Mouse (Mus musculus): ENCODE results near the gene Dnase1l1.

Dnase1l1 gene

DNA sequence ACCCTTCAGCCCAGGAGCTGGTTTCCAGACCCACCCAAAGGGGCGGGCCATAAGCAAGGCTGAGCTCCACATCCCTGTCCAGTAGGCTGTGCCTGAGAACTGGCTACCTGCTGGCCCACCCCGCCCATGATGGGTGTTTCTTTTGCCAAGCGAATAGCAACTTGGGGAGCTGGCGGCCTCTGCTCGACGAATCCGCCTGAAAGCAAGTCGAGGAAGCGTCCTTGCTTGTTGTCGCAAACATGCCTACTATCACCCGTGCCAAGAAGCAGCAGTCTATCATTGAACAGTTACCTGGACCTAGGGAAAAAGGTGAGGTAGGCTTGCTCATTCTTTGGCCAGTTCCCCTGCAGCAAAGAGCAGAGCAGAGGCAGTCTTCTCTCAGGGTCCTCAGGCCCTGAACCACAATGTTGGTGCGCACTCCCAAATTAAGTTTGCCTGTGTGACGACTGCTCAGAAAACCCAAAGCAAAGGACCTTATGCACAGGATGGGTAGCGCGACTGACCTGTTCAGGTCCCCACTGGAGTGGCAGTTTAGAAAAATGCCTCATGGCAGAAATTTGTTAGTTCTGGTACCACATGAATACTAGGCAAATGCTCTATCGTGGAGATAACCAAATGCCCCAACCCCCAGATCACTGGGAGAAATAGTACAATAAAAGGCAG is at the start of gene Dnase1l1, which contains the start of gene Taz:
Gene Dnase1l1, minus strand, starts transcription at position 606 of the 663 bp plus-strand sequence.
Gene Taz, plus strand, starts transcription at position 181 of the 663 bp plus-strand sequence.
- peak; percentile 72 to 79 for DNase-seq

DNA sequence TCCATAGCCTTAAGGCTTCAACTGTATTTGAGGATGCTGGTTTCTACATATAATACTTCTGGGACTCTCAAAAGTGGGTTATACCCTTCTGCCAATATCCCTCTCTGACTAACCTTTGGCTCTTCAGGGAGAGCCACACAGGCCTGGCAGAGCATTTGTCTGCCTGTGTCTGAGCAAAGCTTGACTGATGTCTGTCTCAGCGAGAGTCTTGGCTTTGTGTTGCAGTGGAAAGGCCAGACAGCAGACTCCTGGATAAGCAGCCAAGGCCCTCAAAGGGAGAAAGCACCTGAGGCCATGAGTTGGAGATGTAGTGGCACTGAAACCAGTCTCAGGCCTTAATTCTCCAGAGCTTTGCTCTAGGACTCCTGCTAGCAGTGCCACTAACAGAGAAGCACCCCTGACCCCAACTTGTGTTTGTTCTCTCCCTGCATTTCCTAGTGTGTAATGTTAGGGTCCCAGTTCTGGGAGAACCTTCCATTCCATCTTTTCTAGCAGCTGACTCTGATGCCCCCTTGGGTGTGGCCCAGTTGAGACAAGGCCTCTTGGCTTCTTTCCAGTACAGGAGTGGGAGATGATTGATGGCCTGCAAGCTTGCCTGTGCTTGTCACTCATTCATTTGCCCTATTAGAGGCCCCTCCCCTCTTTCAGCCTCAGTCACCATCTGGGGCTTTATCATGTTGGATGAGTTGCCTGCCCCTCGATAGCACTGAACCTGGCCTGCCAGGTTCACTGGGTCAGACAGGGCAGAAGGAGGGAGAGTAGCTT is 48.2 kb upstream of the Dnase1l1 start:
- DNase-seq: peak; percentile 32 to 56

DNA sequence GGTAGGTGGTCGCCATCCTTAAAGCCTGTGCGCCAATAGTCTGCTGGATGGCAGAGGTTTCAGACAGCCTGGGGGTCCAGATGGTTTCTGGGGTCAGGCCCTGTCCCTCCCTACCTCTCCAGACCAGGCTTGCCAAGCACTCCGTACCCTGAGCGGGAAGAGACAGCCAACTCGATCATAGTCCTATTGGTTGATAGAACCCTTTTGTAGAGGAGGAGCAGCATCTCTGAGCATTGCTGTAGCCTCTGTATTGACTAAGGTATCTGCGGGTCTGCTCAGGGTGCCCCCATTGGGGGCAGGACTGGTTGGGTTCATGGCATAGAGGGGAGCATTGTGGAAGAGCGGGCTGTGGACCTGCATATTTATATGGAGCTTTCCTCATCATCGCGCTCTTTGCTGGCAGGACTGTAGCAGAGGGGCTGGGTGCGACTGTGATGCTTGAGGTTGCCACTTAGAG is 47.1 kb upstream of the Dnase1l1 start:
- DNase-seq: peak in 1 of 2 experiments; percentile 28

DNA sequence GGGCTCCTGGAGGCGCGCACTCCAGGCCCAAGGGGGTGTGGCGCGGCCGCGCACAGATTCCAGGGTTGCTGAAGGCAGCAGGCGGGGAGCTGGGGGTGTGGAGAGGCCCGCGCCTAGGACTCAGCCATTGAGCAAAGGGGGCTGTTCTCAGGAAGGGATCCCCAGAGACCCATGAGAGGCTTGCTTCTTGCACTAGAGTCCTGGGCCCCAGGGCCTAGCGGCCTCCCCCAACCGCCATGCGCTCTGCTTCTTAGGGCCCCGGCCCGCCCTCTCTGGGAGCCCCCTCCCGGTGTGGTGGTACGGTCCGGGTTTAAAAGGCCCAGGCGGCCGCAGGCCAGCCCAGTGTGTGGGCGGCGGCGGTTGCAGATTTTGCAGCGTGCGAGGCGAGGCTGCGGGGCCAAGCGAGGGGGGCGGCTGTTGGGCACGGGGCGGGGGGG is 46.6 kb upstream of the Dnase1l1 start, which contains the start of gene Plxna3:
Gene Plxna3, plus strand, starts transcription at position 342 of the 437 bp plus-strand sequence.
- DNase-seq: peak; percentile 75 to 79

DNA sequence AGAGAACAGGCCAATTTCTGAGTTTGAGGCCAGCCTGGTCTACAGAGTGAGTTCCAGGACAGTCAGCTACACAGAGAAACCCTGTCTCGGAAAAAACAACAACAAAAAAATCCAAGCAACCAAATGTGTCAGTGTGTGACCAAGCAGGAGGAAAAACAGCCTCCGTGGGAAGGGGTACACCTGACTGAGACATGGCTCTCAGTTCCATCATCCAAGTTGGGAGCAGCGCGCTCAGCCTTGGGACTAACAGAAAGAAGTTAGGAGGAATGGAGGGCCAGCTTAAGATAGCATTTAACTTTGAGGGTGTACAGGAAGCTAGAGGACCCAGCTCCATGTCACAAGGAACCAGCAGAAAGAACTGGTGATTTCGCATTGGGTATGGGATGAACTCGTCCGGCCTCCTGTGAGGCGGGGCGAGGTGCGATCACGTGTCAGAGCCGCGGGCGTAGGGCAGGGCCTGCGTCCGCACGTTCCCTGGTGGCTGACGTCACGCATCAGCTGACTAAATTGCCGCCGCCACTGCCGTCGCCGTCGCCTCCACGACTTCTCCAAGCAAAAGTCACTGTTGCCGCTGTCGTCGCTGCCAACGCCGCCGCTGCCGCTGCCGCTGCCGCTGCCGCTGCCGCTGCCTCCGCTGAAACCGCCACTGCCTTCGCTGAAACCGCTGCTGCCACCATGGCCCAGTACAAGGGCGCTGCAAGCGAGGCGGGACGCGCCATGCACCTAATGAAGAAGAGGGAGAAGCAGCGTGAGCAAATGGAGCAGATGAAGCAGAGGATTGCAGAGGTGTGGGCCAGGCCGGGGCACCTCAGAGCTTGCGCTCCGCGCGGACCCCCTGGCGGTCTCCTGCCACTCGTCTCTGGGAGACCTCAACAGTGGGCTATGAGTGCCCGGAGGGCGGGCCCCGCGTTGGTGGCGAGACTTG is 30.7 kb upstream of the Dnase1l1 start, which contains the start of gene Fam50a:
Gene Fam50a, plus strand, starts transcription at position 494 of the 925 bp plus-strand sequence.
- peak; percentile 84 to 92 for DNase-seq

DNA sequence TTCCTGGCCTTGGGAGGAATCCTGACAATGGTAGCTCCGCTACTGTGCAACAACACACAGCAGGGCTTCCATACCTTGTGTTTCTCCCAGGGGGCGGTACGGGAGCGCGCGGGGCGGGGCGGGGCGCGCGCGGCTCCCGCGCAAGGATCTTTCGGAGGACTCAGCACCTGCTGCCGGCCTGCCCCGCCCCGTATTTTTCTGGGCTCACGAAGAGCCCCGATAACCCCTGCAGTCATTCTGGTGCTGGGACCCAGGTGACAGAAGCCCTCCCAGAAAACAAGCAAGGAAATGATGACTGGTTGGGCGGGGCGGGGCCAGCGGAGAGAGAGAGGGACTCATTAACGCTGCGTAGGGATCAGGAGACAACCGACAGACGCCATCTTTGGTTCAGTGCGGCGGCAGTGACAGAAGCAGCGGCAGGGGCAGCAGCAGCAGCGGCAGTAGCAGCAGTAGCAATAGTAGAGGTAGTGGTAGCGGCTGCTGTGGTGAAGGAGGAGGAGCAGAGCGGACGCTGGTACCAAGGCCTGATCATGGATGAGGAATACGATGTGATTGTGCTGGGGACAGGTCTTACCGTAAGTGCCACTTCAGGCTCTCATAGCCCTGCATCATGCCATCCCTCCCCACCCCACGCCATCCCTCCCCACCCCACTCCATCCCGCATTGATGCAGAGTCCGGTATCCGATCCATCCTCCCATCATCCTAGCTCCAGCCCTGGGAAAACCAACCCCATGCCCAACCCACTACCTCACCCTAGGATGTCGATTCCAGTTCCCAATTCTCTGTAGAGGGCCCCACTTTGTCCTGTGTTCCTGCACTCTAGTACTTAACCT is 22.9 kb upstream of the Dnase1l1 start, which contains the start of gene Gdi1:
Gene Gdi1, plus strand, starts transcription at position 132 of the 834 bp plus-strand sequence.
- DNase-seq: peak; percentile 81 to 82

DNA sequence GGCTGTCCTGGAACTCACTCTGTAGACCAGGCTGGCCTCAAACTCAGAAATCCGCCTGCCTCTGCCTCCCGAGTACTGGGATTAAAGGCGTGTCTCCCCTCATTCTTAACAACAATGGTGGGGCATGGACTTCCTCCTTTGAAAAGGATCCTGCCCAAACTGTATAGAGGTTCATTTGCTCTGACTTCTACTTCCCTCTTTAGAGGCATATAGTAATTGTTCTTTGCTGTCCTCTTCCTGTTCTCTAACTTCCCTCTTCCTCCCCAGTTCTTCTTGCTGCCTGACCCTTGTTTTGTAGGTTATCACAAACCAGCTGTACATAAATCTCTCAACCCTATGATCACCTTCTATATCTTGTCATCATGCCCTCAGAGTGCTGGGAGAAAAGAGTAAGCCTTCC is 17.6 kb upstream of the Dnase1l1 start:
- DNase-seq: no peak

DNA sequence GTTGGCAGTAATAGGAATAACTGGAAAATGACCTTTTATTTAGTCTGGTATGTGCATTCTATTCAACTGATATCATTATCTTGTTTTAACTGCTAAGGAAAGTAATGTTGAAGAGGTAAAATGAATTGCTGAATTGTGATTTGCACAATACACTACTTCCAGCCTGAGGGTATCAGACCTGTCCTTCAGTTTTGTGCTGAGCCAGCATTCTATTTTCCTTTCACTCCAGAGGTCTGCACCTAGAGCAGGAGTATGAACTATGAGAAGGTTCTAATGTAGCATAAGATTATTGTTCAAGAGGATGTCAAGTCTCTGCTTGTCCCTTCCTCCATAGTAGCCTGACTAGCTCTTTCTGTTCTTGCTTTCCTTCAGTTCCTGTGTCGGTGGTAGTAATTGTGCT is 16.2 kb upstream of the Dnase1l1 start:
- DNase-seq: no peak

DNA sequence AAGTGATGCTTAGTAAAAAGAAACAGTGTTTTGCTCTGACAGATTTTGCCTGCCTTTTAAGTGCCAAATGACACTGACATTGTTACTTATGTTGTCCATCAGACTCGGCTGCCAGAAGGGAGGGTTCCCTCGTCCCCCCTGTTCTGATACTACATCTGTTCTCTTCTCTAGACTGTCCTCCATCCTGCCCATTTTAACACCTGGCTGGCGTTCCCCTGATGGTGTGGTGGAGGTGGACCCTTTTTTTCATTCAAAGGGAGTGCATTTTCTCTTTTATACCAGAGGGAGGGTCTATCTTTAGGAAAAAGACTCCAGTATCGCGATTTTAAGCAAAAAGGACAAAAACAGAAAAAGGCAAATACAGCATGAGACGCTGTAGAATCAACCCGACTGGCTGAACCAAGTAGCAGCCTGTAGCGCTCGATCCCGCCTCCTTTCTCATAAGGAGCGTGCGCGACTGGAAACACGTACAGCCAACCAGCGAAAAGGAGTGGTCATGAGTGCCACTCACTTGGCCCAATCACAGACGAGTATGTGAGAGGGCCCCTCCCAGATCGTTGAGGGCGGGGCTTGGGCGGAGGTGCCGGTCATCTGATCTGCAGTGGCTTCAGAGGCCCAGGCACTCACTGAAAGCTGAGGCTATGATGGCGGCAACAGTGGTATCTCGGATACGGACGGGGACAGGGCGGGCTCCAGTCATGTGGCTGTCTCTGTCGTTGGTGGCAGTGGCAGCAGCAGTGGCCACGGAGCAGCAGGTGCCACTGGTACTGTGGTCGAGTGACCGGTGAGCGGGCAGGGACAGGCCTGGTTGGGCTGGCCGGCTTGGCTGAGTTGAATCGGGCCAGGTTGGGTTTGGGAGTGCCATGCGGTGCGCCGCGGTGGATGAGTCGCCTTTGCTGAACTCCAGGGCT is 14.7 kb upstream of the Dnase1l1 start, which contains the start of gene Atp6ap1:
Gene Atp6ap1, plus strand, starts transcription at position 560 of the 911 bp plus-strand sequence.
- DNase-seq: peak; percentile 92 to 95

DNA sequence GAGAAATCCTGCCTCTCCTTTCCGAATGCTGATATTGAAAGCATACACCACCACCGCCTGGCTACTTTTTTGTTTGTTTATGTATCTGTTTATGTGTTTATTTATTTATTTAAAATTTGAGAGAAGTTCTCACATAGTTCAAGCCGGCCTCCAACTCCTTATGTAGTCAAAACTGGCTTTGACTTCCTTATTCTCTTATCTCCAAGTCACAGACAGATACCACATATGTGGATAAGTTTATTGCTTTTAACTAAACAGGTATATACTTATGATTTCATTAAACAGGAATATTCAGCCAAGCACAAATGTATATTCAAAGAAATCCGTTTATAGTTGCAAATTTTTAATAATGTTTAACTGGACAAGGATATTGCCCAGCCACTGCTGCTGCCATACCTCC is 11.3 kb upstream of the Dnase1l1 start:
- no peak for DNase-seq

DNA sequence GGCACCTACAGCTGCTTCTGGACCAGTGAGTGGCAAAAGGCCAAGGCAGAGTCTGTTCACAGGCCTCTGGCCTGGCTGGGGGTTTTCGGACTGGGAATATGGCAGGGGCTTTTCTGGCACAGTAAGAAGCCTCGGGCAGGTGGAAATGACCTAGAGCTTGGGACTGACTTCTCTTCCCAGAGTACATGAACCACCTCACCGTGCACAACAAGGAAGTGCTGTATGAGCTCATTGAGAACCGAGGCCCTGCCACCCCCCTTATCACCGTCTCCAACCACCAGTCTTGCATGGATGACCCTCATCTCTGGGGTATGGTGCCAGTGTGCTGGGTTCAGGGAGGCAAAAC is 928 bp upstream of the Dnase1l1 start:
- DNase-seq: no peak

DNA sequence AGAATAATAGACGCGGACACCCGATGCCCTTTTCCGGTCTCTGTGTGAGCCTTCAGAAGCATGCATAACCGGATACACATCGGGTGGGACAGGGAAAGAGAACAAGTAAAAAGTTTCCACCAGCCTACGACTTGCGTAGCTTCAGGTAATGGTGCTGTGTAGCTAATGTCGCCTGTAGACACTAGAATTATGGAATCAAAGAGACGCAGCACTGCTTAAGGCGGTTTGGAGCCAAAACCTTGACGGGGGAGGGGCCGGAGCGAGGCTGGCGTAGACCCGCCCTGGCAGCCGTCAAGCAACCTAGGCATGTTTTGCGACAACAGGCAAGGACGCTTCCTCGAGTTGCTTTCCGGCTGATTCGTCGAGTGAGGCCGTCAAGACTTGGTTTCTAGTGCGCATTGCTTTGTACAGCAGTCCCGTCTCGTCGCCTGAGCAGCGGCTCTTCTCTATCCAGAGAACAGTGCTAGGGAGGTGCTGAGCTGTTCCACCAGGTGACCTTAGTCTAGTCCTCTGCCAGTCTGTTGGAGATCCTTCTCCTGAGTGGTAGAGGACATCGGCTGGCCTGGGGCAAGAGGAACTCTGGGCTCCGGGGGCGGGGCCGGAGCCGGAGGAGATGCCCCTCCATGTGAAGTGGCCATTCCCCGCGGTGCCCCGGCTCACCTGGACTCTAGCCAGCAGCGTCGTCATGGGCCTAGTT is 406 bp upstream of the Dnase1l1 start:
- DNase-seq: peak; percentile 86 to 91

DNA sequence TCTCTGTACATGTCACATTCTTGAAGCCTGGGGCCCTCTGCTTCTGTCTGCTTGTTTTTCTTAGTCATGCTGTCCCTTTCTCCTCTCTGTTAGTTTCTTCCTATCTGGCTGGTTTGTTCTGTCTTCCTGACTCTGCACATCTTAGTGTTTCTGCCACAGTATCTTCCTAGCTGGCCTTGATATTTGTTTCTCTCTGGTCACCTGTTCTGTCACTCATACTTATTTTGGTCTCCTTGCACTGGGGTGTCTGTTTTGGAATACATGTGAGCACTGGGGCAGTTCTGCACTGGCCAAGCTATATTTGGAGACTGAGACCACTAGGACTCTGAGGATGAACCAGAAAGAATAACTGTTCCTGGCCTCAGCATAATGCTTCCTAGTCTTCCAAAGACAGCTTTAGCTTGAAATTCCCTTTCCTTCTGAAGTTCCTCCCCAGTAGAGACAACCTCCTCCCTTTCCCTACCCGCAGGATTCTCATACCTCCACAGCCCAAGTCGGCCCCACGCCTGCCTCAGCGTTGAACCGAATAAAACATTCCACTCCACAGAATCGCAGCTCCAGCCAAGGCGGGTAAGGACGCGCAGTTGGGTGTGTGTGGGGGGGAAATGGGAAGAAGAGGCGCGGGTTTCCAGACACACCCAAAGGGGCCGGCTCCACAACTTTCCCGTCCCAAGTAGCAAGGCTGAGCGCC is 951 bp downstream of the Dnase1l1 start:
- no peak for DNase-seq

DNA sequence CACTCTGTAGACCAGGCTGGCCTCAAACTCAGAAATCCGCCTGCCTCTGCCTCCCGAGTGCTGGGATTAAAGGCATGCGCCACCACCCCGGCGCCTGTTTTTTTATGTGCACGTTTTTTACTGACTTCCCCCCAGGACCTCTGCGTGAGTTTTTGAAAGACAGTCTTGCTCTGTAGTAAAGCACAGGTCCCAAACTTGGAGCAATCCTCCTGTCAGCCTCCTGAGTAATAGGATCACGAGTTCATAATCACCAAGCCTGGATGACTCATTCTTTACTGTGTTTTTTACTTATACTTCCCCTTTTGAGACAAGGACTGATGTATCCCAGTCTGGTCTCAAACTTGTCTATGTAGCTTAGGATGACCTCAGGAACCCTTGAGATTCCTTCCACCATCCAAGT is 4.2 kb downstream of the Dnase1l1 start:
- DNase-seq: no peak

DNA sequence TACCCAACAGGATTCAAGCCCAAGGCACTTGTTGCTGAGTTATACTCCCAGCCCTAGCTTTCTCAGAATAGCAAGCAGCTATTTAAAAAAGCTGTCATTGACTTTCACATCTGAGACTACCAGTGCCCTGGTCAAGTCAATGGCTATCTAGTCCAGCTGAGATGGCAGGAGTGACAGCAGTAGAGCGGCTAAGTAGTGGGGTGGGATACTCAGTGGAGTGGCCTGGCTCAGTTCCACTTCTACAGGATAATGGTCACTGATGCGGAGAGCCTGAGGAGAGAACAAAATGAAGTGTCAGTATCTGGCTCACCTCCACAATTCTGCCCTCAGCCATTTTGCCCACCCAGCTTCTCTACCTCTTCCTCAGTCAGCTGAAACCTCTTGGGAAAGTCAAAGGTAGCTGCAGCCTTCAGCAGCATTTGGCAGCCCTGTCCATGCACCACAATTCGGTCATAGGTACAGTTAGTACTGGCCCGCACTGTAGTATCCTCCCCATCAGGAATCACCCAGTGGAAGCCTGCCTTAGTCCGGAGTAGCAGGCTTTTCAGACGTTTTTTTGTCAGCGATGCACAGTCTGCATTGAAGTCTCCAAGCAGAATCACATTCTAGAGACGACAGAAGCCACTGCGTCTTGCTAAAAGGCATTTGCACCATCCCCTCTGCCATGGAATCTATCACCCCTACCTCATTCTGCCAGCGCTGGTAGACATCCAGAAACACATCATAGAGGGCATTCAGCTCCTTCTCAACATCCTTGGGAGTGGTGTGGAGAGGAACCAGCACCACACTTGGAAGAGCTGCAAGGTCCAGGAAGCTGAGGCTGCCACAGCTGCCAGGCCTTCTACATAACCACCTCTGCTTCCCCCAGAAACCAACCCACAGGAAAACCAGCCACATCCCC is 8.5 kb downstream of the Dnase1l1 start:
- no peak for DNase-seq

DNA sequence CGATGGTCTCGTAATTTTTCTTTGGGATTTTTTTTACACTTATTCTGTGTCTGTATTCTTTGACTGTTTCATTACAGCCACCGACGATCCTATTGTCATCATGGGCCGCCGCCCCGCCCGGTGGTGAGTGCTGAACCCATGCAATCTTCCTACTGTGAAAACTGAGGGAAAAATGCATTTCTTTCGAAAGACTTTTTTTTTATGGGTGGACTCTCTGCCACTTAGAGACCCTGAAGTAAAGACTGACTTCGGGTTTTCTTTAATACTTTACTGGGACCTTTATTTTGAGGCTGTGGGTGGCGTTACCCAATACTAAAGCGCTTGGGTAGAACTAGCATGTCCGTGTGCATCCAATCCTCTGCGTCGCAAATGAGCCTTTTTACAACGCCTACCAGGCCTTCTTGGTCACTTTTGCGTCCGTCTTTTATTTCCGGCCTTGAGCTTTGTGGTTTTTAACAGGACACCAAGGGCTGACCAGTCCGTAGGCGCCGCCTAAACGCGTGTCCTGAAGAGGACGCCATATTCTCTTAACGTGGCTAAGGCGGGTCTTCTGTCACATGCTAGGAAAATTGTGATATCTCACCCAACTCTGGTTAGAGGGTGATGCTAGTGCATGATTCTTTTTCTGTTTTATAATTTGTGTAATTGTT is 11.1 kb downstream of the Dnase1l1 start:
- DNase-seq: peak; percentile 33 to 45

DNA sequence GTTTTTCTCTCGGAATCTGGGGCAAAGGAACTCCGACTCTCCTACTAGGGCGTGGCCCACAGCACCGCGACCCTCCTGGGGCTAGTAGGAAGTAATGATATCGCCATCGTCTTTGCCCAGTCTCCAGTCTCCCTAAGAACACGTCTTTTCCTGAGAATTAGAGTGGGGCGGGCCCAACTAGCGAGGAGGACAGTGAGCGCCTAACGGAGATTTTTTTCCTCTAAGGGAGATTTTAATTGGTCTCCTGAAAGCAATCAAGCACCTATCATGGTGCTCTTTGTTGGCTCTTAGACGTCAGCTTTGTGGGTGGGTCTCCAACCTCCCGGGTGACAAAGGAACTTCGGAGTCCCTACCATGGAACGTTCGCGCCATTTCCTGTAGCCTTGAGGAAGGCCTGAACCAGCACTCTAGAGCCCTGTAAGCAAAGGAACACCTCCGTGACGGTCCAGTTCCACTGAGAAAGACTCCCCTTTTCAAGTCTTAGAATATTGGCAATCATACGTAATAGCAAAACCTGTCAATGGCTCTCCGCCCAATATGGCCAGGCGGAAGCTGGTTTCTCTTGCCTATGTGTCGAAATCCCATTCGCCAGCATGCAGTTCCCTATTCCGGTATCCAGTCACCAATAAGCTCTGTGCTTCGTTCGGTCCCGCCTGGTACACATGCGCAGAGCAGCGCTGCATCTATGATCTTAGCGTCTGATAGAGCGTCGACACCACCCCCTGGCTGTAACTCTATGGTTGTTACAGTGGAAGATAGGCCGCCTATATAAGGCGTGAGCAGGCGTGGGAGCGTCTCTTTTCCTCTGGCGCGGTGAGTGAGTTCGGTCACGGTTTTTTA is 11.9 kb downstream of the Dnase1l1 start, which contains the start of gene Rpl10:
Gene Rpl10, plus strand, starts transcription at position 751 of the 840 bp plus-strand sequence.
- peak; percentile 86 to 91 for DNase-seq
